Mouse (Mus musculus) intestine, embryonic 14.5 days (tissue): ENCODE results near the gene Naa38. TPM values are rescaled to one million over a fixed set of nuclear protein-coding genes. Genes with fewer than 3 reads are reported as not detected.
A peak's percentile ranks its signal among the peaks of the same experiment; 100 is the strongest.

ENCODE experiments used
- ATAC-seq: fragments of 200-750 bp; cut with Nextera tagmentation; replicated peaks from 2 replicates; pipeline ENCODE4 v1.8.0; 2017; ENCODE audit warnings: low read depth, moderate number of reproducible peaks, moderate TSS enrichment, moderate library complexity; ENCODE audit not compliant: low FRiP score, low TSS enrichment
- DNase-seq: peaks from one replicate; pipeline ENCODE4 v3.0.0-alpha.2; 2018; ENCODE audit warnings: low spot score
- H3K27ac ChIP-seq: fragments of 300-500 bp; sonication (generic); 2 replicates; pipeline ENCODE4 v1.5.1; 2014; ENCODE audit warnings: low read depth, mild to moderate bottlenecking, control low read depth
- H3K27me3 ChIP-seq: fragments of 300-500 bp; sonication (generic); replicated peaks from 2 replicates; pipeline ENCODE4 v1.6.1; 2014; ENCODE audit warnings: low read length, control low read depth; ENCODE audit not compliant: control insufficient read depth, insufficient read depth
- H3K36me3 ChIP-seq: fragments of 300-500 bp; sonication (generic); 2 replicates; pipeline ENCODE4 v1.6.1; 2014; ENCODE audit warnings: low read length, control low read depth; ENCODE audit not compliant: control insufficient read depth, insufficient read depth
- H3K4me1 ChIP-seq: fragments of 300-500 bp; sonication (generic); replicated peaks from 2 replicates; pipeline ENCODE4 v1.6.1; 2014; ENCODE audit warnings: low read length, control low read depth, mixed read lengths; ENCODE audit not compliant: control insufficient read depth, insufficient read depth
- H3K4me2 ChIP-seq: fragments of 300-500 bp; sonication (generic); 2 replicates; pipeline ENCODE4 v1.6.1; 2014; ENCODE audit warnings: low read length
- H3K4me3 ChIP-seq: fragments of 300-500 bp; sonication (generic); 2 replicates; pipeline ENCODE4 v1.5.1; 2014; ENCODE audit warnings: low read depth, low read length, control low read depth, mixed read lengths
- H3K9ac ChIP-seq: fragments of 300-500 bp; sonication (generic); 2 replicates; pipeline ENCODE4 v1.6.1; 2014; ENCODE audit warnings: mild to moderate bottlenecking, low read length
- H3K9me3 ChIP-seq: fragments of 300-500 bp; sonication (generic); 2 replicates; pipeline ENCODE4 v1.6.1; 2016; ENCODE audit warnings: low read length, control low read depth; ENCODE audit not compliant: control insufficient read depth
- WGBS: fragments of 180-500 bp; shearing (Covaris S2); extraction: QIAGEN DNeasy Blood & Tissue Kit; methylation state at CpG from one replicate; pipeline ENCODE4 v1.1.7; 2014; 5-methylcytosine and 5-hydroxymethylcytosine counted together
- polyA plus RNA-seq: library from polyadenylated mRNA; unstranded; fragments of >200 nt; fragmentation: Nextera tagmentation; extraction: Ambion mirVana; gene quantifications from 2 replicates; pipeline ENCODE4 v1.2.1, GENCODE M21; 2014

The Naa38 gene
- polyA plus RNA-seq, 1 experiment from 2014 or later = 197 TPM

GRCm38 (mm10) chr11:69414421-69415326 is 19.4 kb downstream of the Naa38 start:
- Histone ChIP-seq H3K4me2 (peak overlapping the region; percentile 85), H3K4me1 (peaks cover 46% of the 10 kb centered on the region), H3K4me3 (peak overlapping the region; percentile 90), H3K9me3 (no peaks in the 10 kb centered on the region), H3K27me3 (no peaks in the 10 kb centered on the region), H3K27ac (peak overlapping the region; percentile 86), H3K36me3 (peaks cover 15% of the 10 kb centered on the region; the same call in 1 of the 2 replicates), H3K9ac (peak overlapping the region; percentile 90)
- 3% methylated on average over 4 of the region's 4 CpGs for WGBS
- DNase-seq (no peak), ATAC-seq (no peak)

- ATAC-seq (no peak), DNase-seq (peak; percentile 72)
- Histone ChIP-seq H3K4me3 (peak overlapping the region; percentile 90), H3K9ac (peak overlapping the region; percentile 90), H3K27ac (peak overlapping the region; percentile 86), H3K9me3 (no peaks in the 10 kb centered on the region), H3K4me1 (peaks cover 52% of the 10 kb centered on the region), H3K36me3 (peaks cover 15% of the 10 kb centered on the region; the same call in 1 of the 2 replicates), H3K4me2 (peak overlapping the region; percentile 85), H3K27me3 (no peaks in the 10 kb centered on the region)
- 1% methylated on average over 3 of the region's 3 CpGs for WGBS
These were observed 20.0 kb downstream of the Naa38 start for GRCm38 (mm10) chr11:69415327-69415667.

GRCm38 (mm10) chr11:69415668-69416451 is 20.6 kb downstream of the Naa38 start:
- H3K9ac ChIP-seq = peak overlapping the region; percentile 90
- H3K9me3 ChIP-seq = no peaks in the 10 kb centered on the region
- peaks cover 15% of the 10 kb centered on the region; the same call in 1 of the 2 replicates for H3K36me3 ChIP-seq
- ATAC-seq (no peak), DNase-seq (peak; percentile 79)
- peaks cover 56% of the 10 kb centered on the region for H3K4me1 ChIP-seq
- peaks cover 2% of the 10 kb centered on the region; the same call in 1 of the 2 replicates for H3K27me3 ChIP-seq
- WGBS = 0% methylated on average over 14 of the region's 25 CpGs
- peak overlapping the region; percentile 86 for H3K27ac ChIP-seq
- peak overlapping the region; percentile 94 for H3K4me2 ChIP-seq
- H3K4me3 ChIP-seq = peak overlapping the region; percentile 90

GRCm38 (mm10) chr11:69416509-69416908 is 21.2 kb downstream of the Naa38 start:
- H3K27me3 ChIP-seq = peaks cover 9% of the 10 kb centered on the region
- H3K9ac ChIP-seq = peak overlapping the region; percentile 39

GRCm38 (mm10) chr11:69416921-69417448 is 21.7 kb downstream of the Naa38 start:
- Histone ChIP-seq H3K36me3 (peaks cover 15% of the 10 kb centered on the region; the same call in 1 of the 2 replicates), H3K27ac (peak overlapping the region; percentile 86), H3K4me3 (peak overlapping the region; percentile 90), H3K9ac (peak overlapping the region; percentile 60), H3K4me1 (peaks cover 53% of the 10 kb centered on the region), H3K4me2 (peak overlapping the region; percentile 94), H3K27me3 (peaks cover 14% of the 10 kb centered on the region), H3K9me3 (no peaks in the 10 kb centered on the region)
- 5% methylated on average over 8 of the region's 8 CpGs for WGBS
- DNase-seq (no peak), ATAC-seq (no peak)

More at GRCm38 (mm10) chr11:69416509-69416908, 21.2 kb downstream of the Naa38 start:
- H3K4me3 ChIP-seq = peak overlapping the region; percentile 90
- no peaks in the 10 kb centered on the region for H3K9me3 ChIP-seq
- peak overlapping the region; percentile 94 for H3K4me2 ChIP-seq
- peaks cover 15% of the 10 kb centered on the region; the same call in 1 of the 2 replicates for H3K36me3 ChIP-seq
- peak overlapping the region; percentile 86 for H3K27ac ChIP-seq
- no peak for ATAC-seq
- no peak for DNase-seq
- WGBS = 2% methylated on average over 4 of the region's 4 CpGs
- peaks cover 57% of the 10 kb centered on the region for H3K4me1 ChIP-seq

GRCm38 (mm10) chr11:69417449-69418384 is 22.4 kb downstream of the Naa38 start:
- Histone ChIP-seq H3K4me1 (peaks cover 47% of the 10 kb centered on the region), H3K4me3 (peak overlapping the region; percentile 90), H3K9me3 (no peaks in the 10 kb centered on the region), H3K4me2 (peak overlapping the region; percentile 94), H3K36me3 (peaks cover 10% of the 10 kb centered on the region; the same call in 1 of the 2 replicates), H3K9ac (peak overlapping the region; percentile 60), H3K27ac (peak overlapping the region; percentile 86), H3K27me3 (peaks cover 21% of the 10 kb centered on the region)
- peak; percentile 53 for ATAC-seq
- DNase-seq = peak; percentile 93
- under 1% methylated on average over 39 of the region's 39 CpGs for WGBS

- H3K9ac ChIP-seq = peak overlapping the region; percentile 60
- no peaks in the 10 kb centered on the region for H3K9me3 ChIP-seq
- peaks cover 36% of the 10 kb centered on the region for H3K4me1 ChIP-seq
- peaks cover under 1% of the 10 kb centered on the region; the same call in 1 of the 2 replicates for H3K36me3 ChIP-seq
- peak overlapping the region; percentile 90 for H3K4me3 ChIP-seq
- H3K27ac ChIP-seq = peak overlapping the region; percentile 86
- peak overlapping the region; percentile 94 for H3K4me2 ChIP-seq
- ATAC-seq (peak; percentile 85), DNase-seq (peak; percentile 93)
- H3K27me3 ChIP-seq = peaks cover 22% of the 10 kb centered on the region
- WGBS = under 1% methylated on average over 44 of the region's 45 CpGs
These were observed 23.5 kb downstream of the Naa38 start for GRCm38 (mm10) chr11:69418481-69419442.
